Mouse (Mus musculus) E14TG2a.4 (cell line): ENCODE measurements at regions not wholly inside any gene's neighbourhood (a gene's known extent, or its start where the extent isn't known, plus 50 kb on each side); places are given as distances from the start of the nearest gene placed in this dataset.

Experiments used
- CTCF ChIP-seq: conservative IDR thresholded peaks from 2 replicates; pipeline ENCODE4 v1.5.1; 2014; ENCODE audit warnings: low read length
- NANOG ChIP-seq: IDR thresholded peaks from 2 replicates; pipeline ENCODE4 v1.6.1; 2014; ENCODE audit warnings: borderline replicate concordance, low read length, mixed read lengths
- POU5F1 ChIP-seq: IDR thresholded peaks from 2 replicates; pipeline ENCODE4 v1.6.1; 2014; ENCODE audit warnings: low read length, borderline replicate concordance

DNA sequence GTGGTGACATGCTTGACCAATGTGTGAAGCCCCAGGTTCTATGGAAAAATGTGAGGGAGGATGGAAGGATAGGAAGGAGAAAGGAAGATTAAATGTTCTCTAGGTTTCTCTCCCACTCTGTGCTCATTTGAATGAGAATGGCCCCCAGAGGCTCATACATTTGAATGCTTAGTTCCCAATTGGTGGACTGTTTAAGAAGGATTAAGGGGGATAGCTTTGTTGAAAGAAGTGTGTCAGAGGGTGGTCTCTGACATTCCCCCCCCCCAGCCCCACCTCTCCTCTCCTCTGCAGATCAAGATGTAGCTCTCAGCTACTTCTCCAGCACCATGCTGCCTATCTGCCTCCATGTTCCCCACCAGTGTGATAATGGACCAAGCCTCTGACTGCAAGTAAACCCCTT lies 467.7 kb upstream of the Castor2 start:
- TF ChIP-seq CTCF (no peak), POU5F1 (no peak), NANOG (no peak)
